Mouse (Mus musculus) mouse trophoblast stem cell (cell line): ENCODE results near the gene Olfr1330.
"Not testable (repeated sequence)": the region's sequence is repeated elsewhere in the genome, so short reads cannot be mapped to it uniquely, and the experiment has no call there.

ENCODE experiments used
- in situ Hi-C, 2 experiments: fragments of 300-500 bp; cut with MseI, MboI; formaldehyde crosslinking; loops; 2 replicates in 1 of 2; 3 replicates in 1 of 2; pipeline ENCODE4 v1.15.1; 2025

Gene Olfr1330

DNA sequence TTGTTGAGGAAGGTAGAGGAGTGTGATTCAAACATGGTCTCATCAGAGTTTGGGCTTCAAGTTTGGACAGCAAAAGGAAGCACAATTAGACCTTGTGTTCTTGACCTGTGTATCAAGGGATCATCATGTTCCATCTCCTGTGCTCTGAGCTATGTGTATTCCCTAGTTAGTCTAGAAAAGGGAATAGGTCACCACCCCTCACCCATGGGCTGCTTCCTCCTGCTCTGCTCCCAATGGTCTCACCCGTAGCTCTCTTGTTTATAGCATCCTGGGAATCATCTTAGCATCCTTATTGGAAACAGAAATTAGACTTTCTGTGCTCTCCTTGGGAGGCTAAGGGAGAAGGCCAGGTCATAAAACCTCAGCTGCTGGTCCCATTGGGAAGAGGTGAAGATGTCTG, at the start of gene Olfr1330:
Gene Olfr1330 (plus strand): TSS at position 301 of the 400 bp plus-strand sequence.
- in situ Hi-C loops, result no loop called here

DNA sequence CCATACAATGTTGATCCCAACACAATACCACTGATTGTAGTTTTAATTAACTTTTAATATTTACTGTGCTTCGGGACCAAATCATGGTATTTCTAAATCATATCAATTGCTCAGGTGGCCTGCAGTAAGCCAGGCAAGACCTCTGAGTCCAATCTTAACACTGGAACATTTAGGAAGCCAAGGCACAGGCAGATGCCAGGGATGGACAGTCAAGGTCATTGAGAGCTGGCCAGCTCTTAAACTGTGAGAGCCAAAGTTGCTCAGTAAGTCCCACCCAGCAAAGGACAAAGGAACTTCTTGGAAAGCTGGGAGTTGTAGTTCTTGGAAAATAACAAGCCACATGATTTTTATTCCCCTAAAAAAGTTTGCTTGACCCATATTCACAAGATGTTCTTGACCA, 26.6 kb upstream of the Olfr1330 start:
- in situ Hi-C loops, result no loop called here

DNA sequence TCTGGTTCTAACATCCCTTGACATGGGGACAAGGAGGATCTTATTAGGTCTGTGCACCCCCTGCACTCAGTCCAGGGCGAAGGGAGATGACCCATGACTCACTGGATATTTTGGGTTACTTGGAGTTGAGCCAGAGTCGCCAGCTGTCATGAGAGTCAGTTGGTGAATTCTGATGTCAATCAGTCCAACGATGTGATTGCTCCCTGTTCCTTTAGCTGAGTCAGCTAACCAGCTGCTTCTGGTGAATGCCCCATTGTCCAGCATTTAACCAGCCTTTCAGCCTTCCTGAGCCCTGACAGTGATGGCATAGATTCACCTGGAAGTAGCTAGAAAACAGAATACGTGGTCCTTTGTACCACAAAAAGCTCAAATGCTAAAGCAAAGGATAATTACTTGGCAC, 25.7 kb upstream of the Olfr1330 start:
- in situ Hi-C loops, result no loop called here

DNA sequence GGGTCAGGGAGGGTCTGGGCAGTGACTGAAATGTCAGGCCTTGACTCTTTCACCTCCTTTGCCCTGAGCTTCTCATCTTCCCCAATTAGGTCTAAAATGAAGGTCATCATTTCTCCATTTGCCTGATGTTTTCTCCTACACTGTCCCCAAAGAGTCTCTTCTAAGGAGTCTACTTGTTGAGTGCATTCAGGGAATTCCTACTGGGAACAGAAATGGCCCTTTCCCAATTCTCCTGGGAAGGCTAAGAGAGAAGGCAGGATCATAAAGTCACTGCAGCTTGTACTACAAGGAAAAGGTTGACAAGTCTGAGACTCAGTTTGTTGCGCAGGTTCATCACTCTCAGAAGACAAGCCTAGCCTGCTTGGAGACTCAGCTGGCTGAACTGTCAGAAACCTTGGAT, 24.0 kb upstream of the Olfr1330 start, which contains the start of gene Olfr1331:
Gene Olfr1331 (plus strand): TSS at position 301 of the 400 bp plus-strand sequence.
- in situ Hi-C loops, result no loop called here

DNA sequence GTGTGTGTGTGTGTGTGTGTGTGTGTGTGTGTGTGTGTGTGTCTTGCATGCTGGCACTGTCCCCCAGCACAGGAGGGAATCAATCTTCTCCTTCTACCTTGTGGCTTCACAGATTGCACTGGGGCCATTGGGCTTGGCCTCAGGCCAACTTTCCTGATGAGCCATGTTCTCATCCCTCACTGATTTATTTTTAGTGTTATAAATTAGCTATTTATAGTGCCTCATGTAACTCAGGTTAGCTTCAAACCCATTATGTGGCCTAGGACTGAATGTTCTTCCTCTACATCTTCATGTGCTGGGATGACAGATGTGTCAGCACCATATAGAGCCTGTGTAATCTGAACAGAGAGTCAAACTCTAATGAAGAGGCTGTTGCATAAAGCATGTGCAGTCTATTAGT, 20.8 kb upstream of the Olfr1330 start:
- in situ Hi-C loops, result no loop called here

DNA sequence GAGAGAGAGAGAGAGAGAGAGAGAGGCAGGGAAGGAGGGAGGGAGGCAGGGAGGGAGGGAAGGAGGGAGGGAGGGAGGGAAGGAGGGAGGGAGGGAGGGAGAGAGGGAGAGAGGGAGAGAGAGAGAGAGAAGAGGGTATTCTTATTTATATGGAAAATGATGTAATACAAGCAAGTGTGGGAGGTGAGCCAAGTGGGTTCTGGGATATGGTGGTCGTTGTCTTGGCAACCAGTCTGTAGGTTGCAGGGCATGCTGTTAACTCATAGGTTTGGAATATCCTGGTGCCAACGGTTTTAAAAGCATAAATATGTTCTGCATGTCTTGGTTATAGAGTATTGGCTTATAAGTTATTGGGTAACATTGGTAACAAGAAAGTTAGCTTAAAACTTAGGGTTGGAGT, 13.6 kb downstream of the Olfr1330 start:
- in situ Hi-C loops, result no loop called here

DNA sequence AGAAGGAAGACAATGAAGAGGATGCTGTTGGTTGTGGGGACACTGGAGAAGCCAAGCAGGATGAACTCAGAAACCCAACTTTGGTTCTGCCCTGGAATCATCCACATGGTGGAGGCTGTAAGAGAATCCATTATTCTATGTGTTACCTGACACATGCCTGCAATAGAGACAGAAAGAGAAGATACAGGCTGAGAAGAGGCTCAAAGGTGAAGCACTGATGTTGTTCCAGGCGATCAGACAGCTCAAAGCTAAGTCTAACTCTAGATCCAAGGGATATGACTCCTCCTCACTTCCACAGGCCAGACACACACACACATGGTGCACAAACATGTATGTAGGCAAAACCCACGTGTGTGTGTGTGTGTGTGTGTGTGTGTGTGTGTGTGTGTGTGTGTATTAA, 29.0 kb downstream of the Olfr1330 start, which contains the start of gene Olfr1329:
Gene Olfr1329 (minus strand): TSS at position 101 of the 400 bp plus-strand sequence.
- in situ Hi-C loops, result not testable (repeated sequence)

DNA sequence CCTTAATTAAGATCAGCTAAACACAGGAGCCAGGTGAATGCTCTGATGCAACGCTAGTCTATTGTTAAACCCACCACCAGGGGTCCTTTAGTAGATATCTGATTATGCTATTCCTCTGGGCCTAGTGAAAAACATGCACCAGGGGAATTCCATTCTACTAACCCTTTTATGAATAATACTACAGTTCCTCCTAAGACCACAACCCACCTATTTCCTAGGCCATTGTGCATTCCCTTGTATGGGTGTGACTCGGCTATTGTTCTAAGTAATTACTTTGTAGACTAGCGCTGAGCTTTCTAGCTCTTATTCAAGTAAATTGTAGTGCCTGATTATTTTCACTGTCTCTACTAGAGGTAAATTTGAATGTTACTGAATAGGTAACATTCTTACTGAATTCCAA, 42.9 kb downstream of the Olfr1330 start:
- in situ Hi-C loops, result not testable (repeated sequence)

DNA sequence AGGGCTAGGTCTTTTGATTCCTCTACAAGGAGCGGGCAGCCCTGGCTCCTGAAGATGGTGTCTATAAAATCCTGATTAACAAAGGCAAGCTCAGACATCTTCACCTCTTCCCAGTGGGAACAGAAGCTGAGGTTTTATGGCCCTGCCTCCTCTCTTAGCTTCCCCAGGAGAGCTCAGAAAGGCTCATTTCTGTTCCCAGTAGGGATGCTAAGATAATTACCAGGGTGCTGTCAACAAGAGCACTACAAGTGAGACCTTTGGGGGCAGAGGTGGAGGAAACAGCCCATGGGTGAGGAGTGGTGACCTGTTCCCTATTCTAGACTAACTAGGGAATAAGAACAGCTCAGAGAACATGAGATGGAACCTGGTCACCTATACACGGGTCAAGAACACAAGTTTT, 50.1 kb downstream of the Olfr1330 start, which contains the start of gene Olfr1328:
Gene Olfr1328 (minus strand): TSS at position 101 of the 400 bp plus-strand sequence.
- in situ Hi-C loops, result no loop called here
